Comparison of ENCODE assay signal across 16 mouse cellular contexts in the genomic region with DNA sequence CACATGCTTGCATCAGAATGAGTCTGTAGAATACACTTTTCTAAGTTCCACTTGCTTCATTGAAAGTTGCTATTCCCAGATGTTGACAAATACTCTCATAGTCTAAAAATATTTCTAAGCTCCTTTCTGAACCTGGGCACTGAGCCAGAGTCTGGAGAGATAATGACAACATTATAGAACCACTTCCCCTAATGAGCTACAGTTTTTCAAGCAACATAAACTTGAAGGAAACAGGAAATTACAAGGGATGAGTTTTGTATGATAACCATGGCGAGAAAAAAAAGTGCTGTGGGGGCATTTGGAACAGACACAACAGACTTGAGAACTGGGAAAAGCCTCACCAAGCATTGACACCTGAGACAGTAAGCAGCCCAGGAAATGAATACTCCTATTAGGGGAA.
DNase-seq lines count a peak whose midpoint lies in the region; ATAC-seq and TF ChIP-seq lines count a peak whose summit lies in the region.
"Had no signal": no experiment of that assay in that cellular context is flagged by ENCODE, and none has a peak within 500 bp of the region (broad histone marks: within the 10 kb centered on the region; RNA-seq: fewer than 3 reads in every experiment).

No protein-coding gene starts in this region.

- no peaks in the 10 kb centered on the region for H3K36me3 ChIP-seq in kidney, postnatal 0 days (ENCODE audit: insufficient read depth, low read length)
- no peaks in the 10 kb centered on the region for H3K36me3 ChIP-seq in lung, embryonic 15.5 days
- H3K36me3 ChIP-seq: limb, embryonic 13.5 days had no signal

- no peak for TF ChIP-seq CTCF in kidney, postnatal 0 days (IDR thresholded peaks at IDR 0.05; ENCODE audit: low read depth)

- H3K9ac ChIP-seq in kidney, postnatal 0 days (ENCODE audit: low read depth, low read length), result no peak overlapping the region
- H3K9ac ChIP-seq in lung, embryonic 15.5 days, result no peak overlapping the region
- H3K9ac ChIP-seq: hindbrain, embryonic 14.5 days; limb, embryonic 13.5 days had no signal

- no peak for ATAC-seq in kidney, postnatal 0 days (replicated peaks; ENCODE audit: low FRiP score, low read depth)
- ATAC-seq in lung, embryonic 15.5 days (ENCODE audit: borderline replicate concordance, extremely low read depth, low FRiP score, low TSS enrichment), result peak; percentile 57; the same call in 1 of the 2 replicates

- H3K4me2 ChIP-seq in kidney, postnatal 0 days (ENCODE audit: low read length), result no peak overlapping the region
- no peak overlapping the region for H3K4me2 ChIP-seq in lung, embryonic 15.5 days
- H3K4me2 ChIP-seq: hindbrain, embryonic 14.5 days; limb, embryonic 13.5 days had no signal

- H3K9me3 ChIP-seq in kidney, postnatal 0 days (replicated peaks; ENCODE audit: low read length), result no peaks in the 10 kb centered on the region
- no peaks in the 10 kb centered on the region for H3K9me3 ChIP-seq in lung, embryonic 15.5 days
- H3K9me3 ChIP-seq: limb, embryonic 13.5 days had no signal

- no peaks in the 10 kb centered on the region for H3K4me1 ChIP-seq in kidney, postnatal 0 days (replicated peaks; ENCODE audit: insufficient read depth, low read length)
- no peaks in the 10 kb centered on the region for H3K4me1 ChIP-seq in lung, embryonic 15.5 days
- H3K4me1 ChIP-seq: limb, embryonic 13.5 days had no signal

- H3K27ac ChIP-seq in kidney, postnatal 0 days, result no peak overlapping the region
- no peak overlapping the region for H3K27ac ChIP-seq in lung, embryonic 15.5 days
- H3K27ac ChIP-seq: hindbrain, embryonic 14.5 days; layer of hippocampus, adult 2 months; limb, embryonic 13.5 days had no signal

- no peaks in the 10 kb centered on the region for H3K27me3 ChIP-seq in kidney, postnatal 0 days (ENCODE audit: insufficient read depth, low read length)
- no peaks in the 10 kb centered on the region for H3K27me3 ChIP-seq in lung, embryonic 15.5 days
- H3K27me3 ChIP-seq: limb, embryonic 13.5 days had no signal

- peak; percentile 8 for DNase-seq in adrenal gland, postnatal 10 days
- DNase-seq in adrenal gland, postnatal 4 days (ENCODE audit: low spot score in 2 of 2), result no peak
- DNase-seq in kidney, postnatal 0 days (ENCODE audit: low spot score), result peak; percentile 71
- DNase-seq in kidney, adult 8-10 months, result no peak
- DNase-seq in 416B (ENCODE audit: low read depth), result peak; percentile 92
- no peak for DNase-seq in thymus, postnatal 4 days
- no peak for DNase-seq in cerebellum, postnatal 4 days (ENCODE audit: low spot score in 2 of 2)
- DNase-seq: adrenal gland, postnatal 25 days; cerebellum, postnatal 14 days; gastrocnemius, postnatal 36 days; midbrain, embryonic 14.5 days had no signal

- H3K4me3 ChIP-seq in kidney, postnatal 0 days (replicated peaks; ENCODE audit: low read depth, low read length), result no peak overlapping the region
- H3K4me3 ChIP-seq in lung, embryonic 15.5 days, result no peak overlapping the region
- H3K4me3 ChIP-seq: erythroblast, embryonic 14.5 days; layer of hippocampus, adult 2 months; limb, embryonic 13.5 days had no signal

- WGBS in kidney, postnatal 0 days, result 54% methylated on average over 1 of the region's 1 CpGs
- 33% methylated on average over 1 of the region's 1 CpGs for WGBS in lung, embryonic 15.5 days

Comparison
In these comparisons a context has a peak if more than half of its experiments do, and no peak if none do; other contexts are left out.
1. DNase-seq: peak in adrenal gland, postnatal 10 days (single experiment), kidney, postnatal 0 days (single experiment) and 416B (single experiment); none in adrenal gland, postnatal 4 days (0 of 2), kidney, adult 8-10 months (0 of 2), thymus, postnatal 4 days (single experiment) and cerebellum, postnatal 4 days (0 of 2).